Mouse (Mus musculus) CD4-positive, CD25-positive, alpha-beta regulatory T cell, adult 4 months (primary cell): ENCODE results near the gene Ttc3. TPM values are rescaled to one million over a fixed set of nuclear protein-coding genes. Genes with fewer than 3 reads are reported as not detected.

Source experiments
- ATAC-seq: one replicate; pipeline ENCODE4 v1.8.0; 2017
- polyA plus RNA-seq, 2 experiments: library from polyadenylated mRNA; unstranded; fragments of 100-300 nt; shearing (Covaris generic); gene quantifications; one replicate each; pipeline ENCODE4 v1.2.1; 2017

Ttc3 gene
- polyA plus RNA-seq, 2 experiments from 2014 or later, result 64.7 to 82.6 TPM

DNA sequence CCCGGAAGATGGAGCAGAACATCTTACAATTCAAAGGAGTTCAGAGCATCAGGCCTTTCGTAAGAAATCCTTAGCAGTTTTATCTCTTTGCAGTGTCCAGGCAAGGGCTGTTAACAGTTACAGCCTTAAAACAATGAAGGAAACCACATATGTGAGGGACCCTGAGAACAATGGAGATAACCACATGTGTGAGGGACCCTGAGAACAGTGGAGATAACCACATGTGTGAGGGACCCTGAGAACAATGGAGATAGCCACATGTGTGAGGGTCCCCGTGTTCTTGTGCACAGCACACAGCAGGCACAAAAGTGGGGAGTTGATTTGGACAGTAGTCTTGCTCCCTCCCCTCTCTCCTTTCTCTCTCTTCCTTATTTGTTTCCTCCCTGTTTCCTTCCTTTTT lies 12.3 kb upstream of the Ttc3 start:
- ATAC-seq, result no peak

DNA sequence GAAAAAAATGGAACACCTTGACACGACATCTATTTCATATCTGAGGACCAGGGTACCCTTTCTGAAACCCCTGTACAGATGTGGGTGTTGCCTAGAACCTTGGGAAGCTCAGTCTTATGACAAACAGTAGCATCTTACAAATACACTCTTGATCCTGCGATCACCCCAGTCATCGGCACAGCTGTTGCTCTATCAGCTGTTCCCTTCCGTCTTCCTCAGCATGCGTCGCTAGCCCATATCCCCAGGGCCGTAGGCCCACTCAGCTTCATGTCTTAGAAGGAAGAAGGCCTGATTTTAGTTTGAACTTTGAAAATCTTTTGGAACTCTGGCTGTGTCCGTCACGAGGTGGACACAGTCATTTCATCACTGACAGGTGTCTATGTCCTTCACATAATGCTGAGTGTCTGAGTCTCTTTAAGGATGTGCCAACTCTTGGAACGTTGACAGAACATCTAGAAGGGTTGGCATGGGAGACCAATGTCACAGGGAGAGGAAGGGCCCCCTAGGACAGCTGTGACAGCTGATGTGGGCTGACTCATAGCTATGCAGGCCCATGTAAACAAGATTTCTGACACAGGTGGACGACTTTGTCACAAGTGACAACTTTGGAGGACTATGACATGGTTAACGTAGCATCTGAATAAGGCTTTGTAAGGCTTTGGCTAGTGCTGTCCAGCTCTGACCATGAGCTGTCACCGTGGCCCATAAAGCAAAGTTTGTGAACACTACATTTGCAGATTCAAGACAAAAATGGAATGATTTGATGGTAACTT lies 9.7 kb upstream of the Ttc3 start:
- ATAC-seq, result no peak

DNA sequence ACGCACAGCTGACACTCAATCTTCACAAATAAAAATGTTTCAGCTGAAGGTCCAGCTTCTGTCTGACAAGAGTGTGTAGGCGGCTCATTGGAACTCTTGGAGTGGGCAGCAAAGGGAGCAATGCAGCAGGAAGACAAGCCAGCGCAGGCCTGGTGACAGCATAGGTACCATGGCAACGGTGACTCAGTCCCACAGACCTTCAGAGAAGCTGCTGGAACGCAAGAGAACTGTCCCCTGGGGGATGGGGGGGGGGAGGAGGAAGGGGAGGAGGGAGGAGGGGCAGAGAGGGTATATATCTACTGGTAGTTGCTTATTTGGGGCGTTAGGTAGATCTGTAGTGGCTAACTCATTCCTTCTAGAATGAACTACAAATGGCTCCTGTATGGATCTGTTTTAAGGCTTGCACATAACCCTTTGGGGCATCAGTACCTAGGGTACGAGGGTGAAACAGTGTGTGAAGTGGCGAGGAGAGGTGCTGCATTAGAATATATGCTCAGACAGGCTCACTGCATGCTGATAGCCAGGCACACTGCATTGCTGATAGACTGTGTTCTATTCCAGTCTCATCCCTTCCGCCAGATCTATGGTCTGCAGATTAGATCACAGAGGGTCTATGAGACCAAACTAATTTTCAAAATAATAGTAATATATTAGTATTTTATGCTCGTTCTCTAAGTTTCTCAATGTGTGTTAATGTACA lies 8.1 kb upstream of the Ttc3 start:
- no peak for ATAC-seq

DNA sequence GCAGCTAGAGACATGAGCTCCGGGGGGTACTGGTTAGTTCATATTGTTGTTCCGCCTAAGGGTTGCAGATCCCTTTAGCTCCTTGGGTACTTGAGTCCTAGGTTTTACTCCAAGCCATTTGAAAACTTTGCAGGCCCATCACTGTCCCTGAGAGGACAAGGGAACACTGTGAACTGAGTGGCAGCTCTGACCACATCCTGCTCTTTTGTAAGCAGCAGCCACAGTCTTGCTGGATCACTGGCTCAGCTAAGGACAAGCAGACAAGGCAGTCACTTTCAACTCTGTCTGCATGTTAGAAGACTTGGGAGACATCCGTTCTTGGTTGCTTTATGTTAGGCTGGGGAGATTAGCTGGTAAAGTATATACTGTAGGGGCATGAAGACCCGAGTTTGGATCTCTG lies 6.6 kb upstream of the Ttc3 start:
- ATAC-seq, result no peak

DNA sequence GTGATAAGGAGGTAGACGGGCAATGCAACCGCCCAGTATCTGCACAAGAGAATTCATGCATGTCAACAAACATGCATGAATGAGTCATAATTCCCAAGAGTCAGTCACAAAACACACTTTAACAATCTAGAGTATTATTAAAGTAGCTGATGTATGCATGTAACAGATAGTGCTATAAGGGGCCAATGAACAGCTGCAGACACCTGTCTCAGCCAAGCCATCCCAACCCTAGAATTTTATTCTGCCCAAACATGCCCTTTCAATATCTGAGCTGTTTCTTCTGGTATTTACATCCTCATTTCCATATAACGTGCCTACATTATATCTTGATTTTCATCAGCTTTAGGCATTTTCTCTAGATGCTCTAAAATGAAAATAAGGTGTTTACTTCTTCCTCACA lies 5.0 kb upstream of the Ttc3 start:
- ATAC-seq, result no peak

DNA sequence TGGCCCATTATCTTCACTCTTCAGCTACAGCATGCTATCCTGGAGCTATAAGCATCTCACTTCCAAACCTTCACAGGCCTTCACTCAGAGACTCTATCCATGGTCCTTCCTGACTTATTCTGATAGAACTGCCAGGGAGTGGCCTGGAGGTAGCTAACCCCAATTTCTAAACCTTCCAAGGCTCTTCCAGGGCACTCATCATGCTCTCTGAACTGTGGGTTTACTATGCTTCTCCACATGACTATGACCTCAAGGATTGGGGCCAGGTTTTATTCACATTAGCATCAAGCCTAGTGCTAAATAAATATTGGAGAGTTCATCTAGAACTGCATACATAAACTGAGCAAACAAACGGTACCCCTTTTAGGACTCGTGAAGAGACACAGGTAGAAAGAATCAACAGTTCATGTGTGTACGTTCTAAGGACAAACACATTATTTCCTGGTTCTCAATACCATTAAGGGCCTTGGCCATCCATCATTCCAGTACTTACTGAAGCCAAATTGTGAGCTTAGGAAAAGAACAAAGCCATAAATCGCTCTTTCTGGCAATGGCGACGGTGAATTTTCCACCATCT lies 734 bp upstream of the Ttc3 start:
- ATAC-seq, result peak; percentile 3

DNA sequence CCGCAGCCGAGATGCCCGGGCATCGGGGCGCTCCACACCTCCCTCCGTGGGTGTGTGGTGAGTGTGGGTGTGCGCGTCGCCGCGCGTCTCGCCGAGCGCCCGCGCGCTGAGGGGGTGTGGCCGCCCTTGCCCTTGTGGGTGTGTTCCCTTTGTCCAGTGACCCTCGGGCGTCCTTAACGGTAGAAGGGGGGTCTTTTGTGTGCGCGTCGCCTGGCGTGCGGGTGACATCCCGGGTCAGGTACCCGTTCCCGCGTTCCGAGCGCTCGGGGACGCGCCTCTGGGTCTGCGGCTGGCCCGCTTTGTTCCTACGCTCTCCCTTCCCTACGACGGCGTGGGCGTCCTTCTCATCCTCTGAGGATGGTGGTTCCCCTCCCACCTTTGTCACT lies 490 bp downstream of the Ttc3 start:
- ATAC-seq, result peak; percentile 54

DNA sequence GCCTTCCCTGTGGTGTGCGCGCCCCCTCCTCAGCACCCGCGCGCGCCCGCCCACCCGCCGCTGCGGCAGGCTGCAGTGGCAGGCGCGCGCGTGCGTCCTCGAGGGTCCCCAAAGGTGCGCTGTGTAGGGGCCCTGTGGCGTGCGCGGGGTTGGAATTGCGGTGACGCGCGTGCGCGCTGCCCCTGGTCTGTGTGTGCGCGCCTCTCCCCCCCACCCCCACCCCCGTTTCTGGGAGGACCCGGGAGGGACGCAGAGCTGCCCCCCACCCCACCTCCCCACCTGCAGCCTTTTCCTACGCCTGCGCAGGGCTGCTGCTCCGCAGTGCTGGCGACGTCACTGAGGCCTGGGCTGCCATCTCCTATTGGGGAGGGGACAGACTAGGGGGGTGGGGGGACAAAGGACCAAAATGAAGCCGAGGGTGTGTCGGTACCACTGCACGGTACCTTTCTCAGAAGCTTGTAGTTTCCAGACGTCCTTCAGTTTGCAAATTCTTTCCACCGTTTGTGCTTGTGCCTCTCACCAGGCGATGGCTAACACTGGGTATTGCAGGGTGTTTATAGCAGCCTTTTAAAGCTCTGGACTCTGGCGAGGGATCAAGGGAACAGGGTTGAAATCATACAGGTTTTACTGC lies 998 bp downstream of the Ttc3 start, which contains the start of gene Pigp:
Gene Pigp (minus strand): TSS at position 542 of the 631 bp plus-strand sequence.
- peak; percentile 55 for ATAC-seq

DNA sequence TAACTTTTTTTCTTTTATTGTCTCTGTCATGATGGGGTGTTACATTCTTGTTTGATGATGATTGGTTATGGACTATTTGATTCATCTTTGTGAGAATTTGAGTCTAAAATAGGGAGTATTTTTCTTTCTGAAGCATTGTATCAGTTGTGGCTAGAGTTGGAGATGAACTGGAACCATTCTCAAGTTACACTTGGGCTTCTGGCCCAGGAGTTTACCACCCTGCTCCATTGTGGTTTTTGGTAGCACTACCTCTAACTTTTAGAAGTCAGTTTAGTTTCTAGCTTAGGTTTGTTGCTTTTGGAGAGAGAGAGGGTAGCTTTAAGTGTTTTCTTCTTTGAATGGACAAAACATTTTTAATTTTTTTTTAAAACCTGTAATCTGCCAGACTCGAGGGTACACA lies 9.0 kb downstream of the Ttc3 start:
- ATAC-seq, result no peak

DNA sequence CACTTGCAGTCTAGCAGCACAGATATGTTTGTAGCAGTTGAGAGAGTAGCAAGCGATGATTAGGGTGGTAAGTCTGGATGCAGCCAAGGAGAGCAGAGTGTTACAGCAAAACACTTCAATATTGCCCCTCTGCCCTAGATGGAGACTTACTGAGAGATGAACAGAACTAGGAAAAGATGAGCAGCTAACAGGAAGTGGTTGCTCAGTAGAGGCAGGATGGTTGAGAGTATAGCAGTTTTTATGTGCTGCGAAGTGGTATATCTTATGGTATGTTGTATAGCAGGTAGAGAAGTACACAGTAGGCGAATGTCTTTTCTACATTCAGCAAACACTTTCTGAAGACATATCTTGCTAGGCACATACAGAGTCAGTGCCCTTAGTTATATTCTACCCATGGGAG lies 12.9 kb downstream of the Ttc3 start:
- peak; percentile 99 for ATAC-seq

DNA sequence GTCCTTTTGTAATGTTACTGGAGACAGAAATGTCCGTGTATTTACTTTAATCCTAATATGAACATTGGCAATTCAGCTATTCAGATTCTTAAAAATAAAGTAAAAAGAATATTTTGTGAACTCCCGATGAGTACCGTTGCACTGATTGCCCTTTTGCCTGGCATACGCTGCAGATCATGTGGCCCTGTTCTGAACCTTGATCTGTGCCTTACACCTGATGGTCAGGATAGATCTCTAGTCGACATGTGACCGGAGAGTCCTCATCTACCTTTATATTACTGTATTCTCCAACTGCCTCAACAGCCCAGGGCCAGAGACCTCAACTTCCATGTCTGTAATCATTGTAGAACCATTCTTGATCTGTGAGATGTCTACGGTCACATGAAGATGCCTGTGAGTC lies 17.3 kb downstream of the Ttc3 start:
- ATAC-seq, result no peak

DNA sequence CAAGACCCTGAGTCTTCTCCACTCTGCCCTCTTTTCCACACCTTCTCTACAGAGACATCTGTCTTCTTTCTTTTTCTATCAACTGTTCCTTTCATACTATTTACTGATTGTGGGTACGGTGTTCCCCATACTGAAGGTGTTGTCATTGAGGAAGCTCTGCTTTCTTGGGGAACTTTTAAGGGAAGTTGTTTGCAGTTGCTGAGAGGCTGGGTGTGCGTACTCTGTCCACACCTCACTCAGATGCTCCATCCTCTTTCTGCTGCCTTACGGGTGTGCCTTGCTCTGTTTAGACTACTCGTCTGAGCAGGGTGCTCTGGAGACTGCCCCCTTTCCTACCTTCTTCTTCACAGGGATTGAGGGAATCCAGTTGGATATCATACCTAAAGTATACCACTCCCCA lies 21.9 kb downstream of the Ttc3 start:
- no peak for ATAC-seq

DNA sequence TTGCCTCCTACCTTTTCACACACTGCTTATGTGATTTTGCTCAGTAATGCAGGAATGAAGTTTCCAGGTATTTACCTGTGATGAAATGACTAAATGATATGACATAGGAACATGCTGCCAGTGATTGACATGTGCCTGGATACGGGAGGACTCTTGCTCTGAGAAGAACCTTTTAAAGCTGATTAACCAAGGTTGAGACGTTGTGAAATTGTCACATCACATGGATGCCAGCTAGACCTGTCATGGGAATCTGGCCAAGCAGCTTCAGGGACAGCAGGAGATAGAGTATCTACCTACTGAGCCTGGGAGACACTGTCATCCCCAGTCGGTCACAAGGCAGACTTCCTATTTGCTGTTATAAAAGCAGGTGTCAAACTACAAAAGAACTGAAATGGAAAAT lies 24.6 kb downstream of the Ttc3 start:
- ATAC-seq, result no peak

DNA sequence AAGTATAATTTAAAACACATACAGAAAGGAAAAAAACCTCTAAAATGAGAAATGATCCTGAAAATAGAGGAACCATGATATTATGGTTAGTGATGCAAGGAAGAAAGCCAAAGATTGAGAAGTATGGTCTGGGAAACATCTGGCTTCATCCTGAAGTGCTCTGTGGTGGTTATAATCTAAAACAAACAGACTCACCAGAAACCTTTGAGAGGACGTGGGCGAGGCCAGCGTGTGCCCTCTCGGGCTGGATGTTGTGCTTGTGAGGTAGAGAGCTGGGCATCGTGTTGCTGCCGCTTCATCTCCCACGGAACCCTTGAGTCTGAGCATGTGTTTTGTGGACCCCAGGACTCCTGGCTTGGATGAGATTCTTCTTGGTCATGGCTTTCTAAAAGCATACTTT lies 26.2 kb downstream of the Ttc3 start:
- ATAC-seq, result no peak

DNA sequence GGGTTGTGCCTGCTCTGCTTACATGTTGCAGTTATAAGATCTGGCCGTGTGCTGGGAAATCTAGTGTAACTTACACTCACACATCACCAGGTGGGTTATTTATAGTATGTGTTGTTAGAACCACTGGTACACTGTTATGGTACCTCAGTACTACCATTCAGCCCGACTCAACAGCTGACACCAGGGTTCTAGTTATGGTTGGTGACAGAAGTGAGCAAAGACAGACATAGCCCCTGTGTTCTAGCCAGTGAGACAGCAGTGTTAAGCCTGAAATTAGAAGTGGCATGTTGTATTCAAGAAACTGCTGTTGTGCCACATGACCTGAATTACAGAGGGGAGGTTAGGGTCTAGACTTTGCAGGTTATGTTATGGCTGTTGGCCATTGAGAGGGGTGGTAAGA lies 28.7 kb downstream of the Ttc3 start:
- no peak for ATAC-seq

DNA sequence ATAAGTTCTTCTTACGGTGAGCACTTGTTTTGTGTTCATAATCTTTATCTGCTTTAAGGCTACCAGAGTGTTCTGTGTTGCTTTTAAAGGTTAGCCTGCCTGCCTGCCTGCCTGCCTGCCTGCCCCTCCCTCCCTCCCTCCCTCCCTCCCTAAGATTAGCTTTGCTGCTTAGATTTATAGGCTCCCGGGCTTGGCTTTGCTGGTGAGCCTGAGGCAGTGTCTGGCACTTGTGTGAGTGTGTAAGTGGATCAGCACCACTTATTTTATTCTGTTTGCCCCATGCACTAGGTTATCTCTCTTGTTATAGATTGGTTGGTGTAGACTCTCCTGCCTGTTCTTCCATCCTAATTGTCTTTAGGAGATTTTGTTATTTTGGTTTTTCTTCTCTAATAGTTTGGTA lies 31.2 kb downstream of the Ttc3 start:
- ATAC-seq, result no peak

DNA sequence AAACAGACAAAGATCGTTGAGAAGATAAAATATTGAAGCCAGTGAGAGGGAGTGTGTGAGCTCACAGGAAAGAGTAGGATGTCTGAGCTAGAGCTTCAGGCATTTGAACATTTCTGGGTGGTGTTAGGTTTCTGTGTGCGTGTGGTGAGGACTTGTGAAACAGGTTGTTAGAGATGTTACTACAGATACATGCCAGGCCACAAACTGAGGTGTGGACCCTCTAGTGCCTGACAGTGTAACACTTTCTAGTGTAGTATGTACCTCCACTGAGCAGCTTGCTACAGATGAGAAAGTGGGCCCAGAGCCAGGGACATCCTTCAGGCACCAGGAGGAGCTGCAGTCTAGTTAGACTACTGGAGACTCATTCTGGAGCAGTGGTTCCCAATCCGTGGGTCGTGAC lies 31.8 kb downstream of the Ttc3 start:
- ATAC-seq, result peak; percentile 72

DNA sequence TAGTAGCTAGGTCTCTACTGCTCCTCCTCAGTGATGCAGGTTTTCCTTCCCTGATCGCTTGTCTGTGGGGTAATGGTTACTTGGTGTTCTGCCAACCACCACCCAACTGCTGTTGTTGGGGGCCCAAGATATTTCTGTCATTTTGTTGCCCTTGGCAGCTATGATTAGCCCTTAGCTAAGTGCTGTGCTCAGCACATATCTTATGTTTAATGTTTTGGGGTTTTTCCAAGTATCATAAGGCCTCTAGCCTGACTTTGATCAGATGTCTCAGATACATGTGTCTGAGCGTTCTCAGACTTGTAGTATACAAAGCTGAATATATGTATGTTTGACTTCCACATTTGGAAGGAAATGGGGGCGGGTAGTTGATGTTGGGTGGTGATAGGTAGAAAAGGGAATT lies 40.9 kb downstream of the Ttc3 start:
- ATAC-seq, result peak; percentile 18

DNA sequence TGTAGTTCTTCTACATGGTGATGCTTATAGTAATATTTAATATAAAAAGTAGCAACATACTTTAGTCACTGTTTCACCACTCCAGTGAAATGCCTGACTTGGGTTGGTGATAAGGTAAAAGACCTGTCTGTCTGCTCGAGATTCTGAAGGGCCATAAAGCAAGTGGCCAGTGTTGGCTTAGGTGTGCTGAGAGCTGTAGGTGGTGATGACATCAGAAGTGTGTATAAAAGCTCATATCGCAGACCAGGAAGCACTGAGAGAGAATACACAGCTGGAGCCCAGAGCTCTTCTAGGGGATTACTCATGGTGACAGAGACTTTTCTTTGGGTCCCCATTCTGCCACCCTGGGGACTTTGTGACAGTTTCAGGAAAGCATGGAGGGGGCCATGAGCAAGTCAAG lies 41.8 kb downstream of the Ttc3 start:
- no peak for ATAC-seq

DNA sequence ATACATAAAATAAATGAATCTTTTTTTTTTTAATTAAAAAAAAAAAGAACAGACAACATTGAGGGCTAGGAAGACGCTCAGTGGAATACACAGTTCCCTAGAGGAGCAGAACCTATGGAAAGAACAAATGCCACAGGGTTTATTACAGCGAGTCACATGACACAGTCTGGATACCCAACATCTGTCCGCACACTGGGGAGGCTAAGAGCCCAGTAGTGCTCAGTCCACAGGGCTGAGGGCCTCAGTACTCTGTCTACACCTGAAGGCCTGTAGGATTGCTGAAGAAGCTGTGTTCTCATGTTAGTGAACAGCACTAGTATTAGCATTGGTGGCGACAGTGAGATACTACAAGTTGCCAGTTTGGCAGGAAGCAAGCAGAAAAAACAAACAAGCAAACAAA lies 42.3 kb downstream of the Ttc3 start:
- ATAC-seq, result peak; percentile 48

DNA sequence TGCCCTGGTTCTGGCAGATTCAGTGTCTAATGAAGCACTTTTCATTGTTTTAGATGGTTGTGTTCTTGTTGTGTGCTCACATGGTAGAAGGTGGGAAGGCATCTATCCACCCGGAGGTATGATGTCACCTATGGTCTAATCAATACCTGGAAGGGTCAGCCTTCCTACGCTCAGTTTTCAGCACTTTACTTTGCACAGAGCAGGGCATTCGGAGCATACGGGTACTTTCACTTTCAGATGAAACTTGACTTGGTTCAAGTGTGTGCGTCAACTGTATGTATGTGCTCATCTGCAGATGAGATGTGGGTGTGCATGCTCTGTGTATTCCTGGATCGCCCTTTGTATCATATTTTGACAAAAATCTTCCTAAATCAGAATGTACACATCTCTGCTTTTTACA lies 43.7 kb downstream of the Ttc3 start:
- ATAC-seq, result peak; percentile 87

DNA sequence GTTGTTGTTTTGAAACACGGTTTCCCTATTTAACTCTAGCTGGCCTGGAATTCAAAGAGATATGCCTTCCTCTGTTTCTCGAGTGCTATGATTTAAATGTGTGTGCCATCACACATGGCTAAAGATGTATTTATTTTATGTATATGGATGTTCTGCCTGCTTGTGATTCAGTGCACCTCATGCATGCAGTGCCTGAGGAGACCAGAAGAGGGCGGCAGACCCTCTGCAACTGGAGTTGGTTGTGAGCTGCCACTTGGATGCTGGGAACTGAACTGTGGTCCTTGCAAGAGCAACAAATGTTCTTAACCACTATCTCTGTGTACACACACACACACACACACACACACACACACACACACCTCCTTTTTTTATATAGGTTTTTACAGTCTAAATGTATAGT lies 50.1 kb downstream of the Ttc3 start:
- no peak for ATAC-seq

DNA sequence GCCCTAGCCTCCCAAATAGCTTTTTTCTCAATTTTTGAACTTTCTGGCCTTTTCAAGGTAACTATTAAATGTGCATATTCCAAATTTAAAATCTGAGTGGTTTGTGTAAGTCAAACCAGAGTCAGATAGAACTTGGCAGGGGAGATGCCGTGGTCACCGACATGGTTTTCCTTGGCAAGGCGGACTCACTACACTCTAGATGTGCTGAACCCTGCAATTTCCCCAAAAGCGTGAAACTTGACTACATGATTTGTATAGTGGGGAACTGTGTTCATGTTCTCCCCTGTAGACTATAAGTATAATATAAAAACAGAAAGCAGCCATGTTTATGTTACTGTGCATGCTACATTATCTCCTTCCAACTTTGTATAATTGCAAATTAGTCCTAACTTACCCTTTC lies 58.5 kb downstream of the Ttc3 start:
- ATAC-seq, result no peak
